21 mouse cellular contexts compared by ENCODE assay signal in genomic region chr13:92742886-92743285, GRCm38 (mm10). TPM values are rescaled to one million over a fixed set of nuclear protein-coding genes. Genes with fewer than 3 reads are reported as not detected.
DNase-seq lines count a peak whose midpoint lies in the region; ATAC-seq lines count a peak whose summit lies in the region.
"Had no signal": no experiment of that assay in that cellular context is flagged by ENCODE, and none has a peak within 500 bp of the region (broad histone marks: within the 10 kb centered on the region; RNA-seq: fewer than 3 reads in every experiment).

No protein-coding gene starts in this region.

- DNase-seq in hindbrain, embryonic 10.5 days (ENCODE audit: low spot score): no peak
- no peak for DNase-seq in hindbrain, embryonic 14.5 days (ENCODE audit: low spot score)
- peak; percentile 28 for DNase-seq in c-Kit-positive CD71-positive TER-119-positive erythroid progenitor cells, embryonic 14.5 days (ENCODE audit: low spot score)
- DNase-seq in liver, embryonic 11.5 days (ENCODE audit: low spot score): no peak
- no peak for DNase-seq in frontal cortex, postnatal 25 days (ENCODE audit: low spot score in 2 of 2)
- DNase-seq in thymus, postnatal 0 days (ENCODE audit: low spot score): no peak
- DNase-seq: adrenal gland, adult 2 months; cerebellum, adult 9-11 months; gastrocnemius, postnatal 25 days; heart, postnatal 14 days; kidney, adult 2 months; kidney, postnatal 25 days; lung, postnatal 10 days; right cerebral cortex, adult 18-20 months; thymus, postnatal 36 days had no signal

- no peaks in the 10 kb centered on the region for H3K27me3 ChIP-seq in hindbrain, embryonic 10.5 days (ENCODE audit: insufficient read depth, poor library complexity, severe bottlenecking)
- no peaks in the 10 kb centered on the region for H3K27me3 ChIP-seq in hindbrain, embryonic 14.5 days (ENCODE audit: control insufficient read depth, insufficient read depth, low read length)
- H3K27me3 ChIP-seq in liver, embryonic 11.5 days (replicated peaks; ENCODE audit: control insufficient read depth, insufficient read depth, low read length): no peaks in the 10 kb centered on the region
- no peaks in the 10 kb centered on the region for H3K27me3 ChIP-seq in midbrain, embryonic 16.5 days (ENCODE audit: control insufficient read depth, insufficient read depth, low read depth, low read length)
- H3K27me3 ChIP-seq: embryonic facial prominence, embryonic 13.5 days; limb, embryonic 15.5 days had no signal

- 96% methylated on average over 4 of the region's 4 CpGs for WGBS in hindbrain, embryonic 10.5 days
- WGBS in hindbrain, embryonic 14.5 days: 92% methylated on average over 4 of the region's 4 CpGs
- WGBS in liver, embryonic 11.5 days: 79% methylated on average over 4 of the region's 4 CpGs
- WGBS in midbrain, embryonic 16.5 days: 87% methylated on average over 4 of the region's 4 CpGs

- H3K36me3 ChIP-seq in hindbrain, embryonic 10.5 days: no peaks in the 10 kb centered on the region
- no peaks in the 10 kb centered on the region for H3K36me3 ChIP-seq in hindbrain, embryonic 14.5 days (replicated peaks; ENCODE audit: control insufficient read depth, insufficient read depth)
- H3K36me3 ChIP-seq in liver, embryonic 11.5 days (ENCODE audit: control insufficient read depth, insufficient read depth, low read length): no peaks in the 10 kb centered on the region
- H3K36me3 ChIP-seq in midbrain, embryonic 16.5 days (ENCODE audit: control insufficient read depth, insufficient read depth, low read length): no peaks in the 10 kb centered on the region
- H3K36me3 ChIP-seq: embryonic facial prominence, embryonic 13.5 days; limb, embryonic 15.5 days had no signal

- H3K9me3 ChIP-seq in hindbrain, embryonic 10.5 days: no peaks in the 10 kb centered on the region
- no peaks in the 10 kb centered on the region for H3K9me3 ChIP-seq in hindbrain, embryonic 14.5 days (ENCODE audit: control insufficient read depth, low read length)
- no peaks in the 10 kb centered on the region for H3K9me3 ChIP-seq in liver, embryonic 11.5 days (ENCODE audit: control insufficient read depth, low read length)
- no peaks in the 10 kb centered on the region for H3K9me3 ChIP-seq in midbrain, embryonic 16.5 days (replicated peaks; ENCODE audit: control insufficient read depth, low read length, poor library complexity, severe bottlenecking)
- H3K9me3 ChIP-seq: embryonic facial prominence, embryonic 13.5 days; limb, embryonic 15.5 days had no signal

- H3K27ac ChIP-seq in hindbrain, embryonic 10.5 days: 0 out of 2 replicates have a peak overlapping the region, but pooled peaks have one; percentile 6
- no peak overlapping the region for H3K27ac ChIP-seq in hindbrain, embryonic 14.5 days
- H3K27ac ChIP-seq in liver, embryonic 11.5 days (ENCODE audit: low read depth, low read length): peak overlapping the region; percentile 8
- no peak overlapping the region for H3K27ac ChIP-seq in midbrain, embryonic 16.5 days (ENCODE audit: low read length)
- H3K27ac ChIP-seq: embryonic facial prominence, embryonic 13.5 days; hindbrain, postnatal 0 days; limb, embryonic 15.5 days had no signal

- peaks cover 5% of the 10 kb centered on the region; the same call in 1 of the 2 replicates for H3K4me1 ChIP-seq in hindbrain, embryonic 10.5 days (replicated peaks)
- H3K4me1 ChIP-seq in hindbrain, embryonic 14.5 days (replicated peaks; ENCODE audit: control insufficient read depth, insufficient read depth, low read length): no peaks in the 10 kb centered on the region
- peaks cover 9% of the 10 kb centered on the region for H3K4me1 ChIP-seq in liver, embryonic 11.5 days (replicated peaks; ENCODE audit: control insufficient read depth, insufficient read depth, low read length)
- H3K4me1 ChIP-seq in midbrain, embryonic 16.5 days (ENCODE audit: control insufficient read depth, insufficient read depth, low read length): no peaks in the 10 kb centered on the region
- H3K4me1 ChIP-seq: embryonic facial prominence, embryonic 13.5 days; limb, embryonic 15.5 days had no signal

- H3K9ac ChIP-seq in hindbrain, embryonic 14.5 days: no peak overlapping the region
- peak overlapping the region; percentile 59 for H3K9ac ChIP-seq in liver, embryonic 11.5 days (ENCODE audit: low read depth, low read length)
- no peak overlapping the region for H3K9ac ChIP-seq in midbrain, embryonic 16.5 days (ENCODE audit: low read depth, low read length)
- H3K9ac ChIP-seq: embryonic facial prominence, embryonic 13.5 days; limb, embryonic 15.5 days had no signal

- H3K4me3 ChIP-seq in hindbrain, embryonic 10.5 days: no peak overlapping the region
- H3K4me3 ChIP-seq in hindbrain, embryonic 14.5 days (replicated peaks; ENCODE audit: low read length): no peak overlapping the region
- no peak overlapping the region for H3K4me3 ChIP-seq in liver, embryonic 11.5 days (ENCODE audit: low read depth, low read length)
- no peak overlapping the region for H3K4me3 ChIP-seq in midbrain, embryonic 16.5 days (ENCODE audit: low read depth, low read length)
- H3K4me3 ChIP-seq: embryonic facial prominence, embryonic 13.5 days; limb, embryonic 15.5 days had no signal

- no peak for ATAC-seq in hindbrain, embryonic 14.5 days (ENCODE audit: low FRiP score)
- peak; percentile 34 for ATAC-seq in liver, embryonic 11.5 days (replicated peaks; ENCODE audit: low FRiP score)
- ATAC-seq in megakaryocyte, adult 5-6 weeks (ENCODE audit: poor library complexity, severe bottlenecking): peak; percentile 77
- ATAC-seq in midbrain, embryonic 16.5 days: no peak
- ATAC-seq: hindbrain, postnatal 0 days had no signal

- H3K4me2 ChIP-seq in hindbrain, embryonic 14.5 days (replicated peaks): no peak overlapping the region
- peak overlapping the region; percentile 46 for H3K4me2 ChIP-seq in liver, embryonic 11.5 days
- H3K4me2 ChIP-seq in midbrain, embryonic 16.5 days (ENCODE audit: low read length): no peak overlapping the region
- H3K4me2 ChIP-seq: embryonic facial prominence, embryonic 13.5 days; limb, embryonic 15.5 days had no signal

RNA-seq across cellular contexts. Expression of gene Thbs4, which starts 51.7 kb away (rescaled TPM):
- 1.4 and 2.2 TPM in 2 replicates for polyA plus RNA-seq in hindbrain, embryonic 10.5 days (2016; fragmentation: Nextera tagmentation; extraction: Ambion mirVana)
- polyA plus RNA-seq in hindbrain, embryonic 14.5 days (2014; fragmentation: Nextera tagmentation; extraction: Ambion mirVana): 1.2 and 1.3 TPM in 2 replicates
- polyA plus RNA-seq in liver, embryonic 11.5 days (2014; fragmentation: Nextera tagmentation; extraction: Ambion mirVana): 1.6 and 1.8 TPM in 2 replicates
- not detected in 2 replicates for total RNA-seq in megakaryocyte, adult 5-6 weeks (2015)
- not detected in 2 replicates for total RNA-seq in megakaryocyte, adult 5-6 weeks (2017)
- polyA plus RNA-seq in midbrain, embryonic 16.5 days (2015; fragmentation: Nextera tagmentation; extraction: Ambion mirVana): 1.6 and 1.7 TPM in 2 replicates
- 0.55 TPM in 2 replicates for polyA plus RNA-seq in thymus, postnatal 0 days (2015; fragmentation: Nextera tagmentation; extraction: Ambion mirVana)
- polyA plus RNA-seq: C2C12 had no signal

Comparison
In these comparisons a context has a peak if more than half of its experiments do, and no peak if none do; other contexts are left out.
1. H3K27ac ChIP-seq: peak in hindbrain, embryonic 10.5 days (single experiment) and liver, embryonic 11.5 days (single experiment); none in hindbrain, embryonic 14.5 days (single experiment) and midbrain, embryonic 16.5 days (single experiment).
2. ATAC-seq: peak in liver, embryonic 11.5 days (single experiment) and megakaryocyte, adult 5-6 weeks (single experiment); none in hindbrain, embryonic 14.5 days (single experiment) and midbrain, embryonic 16.5 days (single experiment).